Mouse (Mus musculus): ENCODE measurements around the gene Sycp1. TPM values are rescaled to one million over a fixed set of nuclear protein-coding genes. Genes with fewer than 3 reads are reported as not detected.

Gene Sycp1
- polyA plus RNA-seq, 1 experiment from 2014 or later = not detected

GRCm38 (mm10) chr3:102803937-102804336 is 132.0 kb downstream of the Sycp1 start:
- no peak overlapping the region for H3K4me3 ChIP-seq (ENCODE audit: low read depth, low read length)
- no peak overlapping the region for H3K4me2 ChIP-seq (ENCODE audit: low read depth, low read length)
- 0% methylated on average over 3 of the region's 3 CpGs for WGBS
- no peaks in the 10 kb centered on the region for H3K4me1 ChIP-seq (ENCODE audit: control insufficient read depth, insufficient read depth, low read length)
- no peaks in the 10 kb centered on the region for H3K36me3 ChIP-seq (ENCODE audit: control insufficient read depth, insufficient read depth, low read length)
- ATAC-seq (ENCODE audit: low read depth) (no peak), DNase-seq (ENCODE audit: low spot score) (peak; percentile 82)
- no peaks in the 10 kb centered on the region for H3K9me3 ChIP-seq (ENCODE audit: control insufficient read depth, low read length)
- no peak overlapping the region for H3K9ac ChIP-seq (ENCODE audit: low read depth, low read length)
- no peaks in the 10 kb centered on the region for H3K27me3 ChIP-seq (replicated peaks; ENCODE audit: control insufficient read depth, insufficient read depth, low read length)
- no peak overlapping the region for H3K27ac ChIP-seq (replicated peaks; ENCODE audit: low read depth, low read length)

- Histone ChIP-seq H3K27me3 (replicated peaks; ENCODE audit: control insufficient read depth, insufficient read depth, low read length) (no peaks in the 10 kb centered on the region), H3K9ac (ENCODE audit: low read depth, low read length) (no peak overlapping the region), H3K27ac (replicated peaks; ENCODE audit: low read depth, low read length) (no peak overlapping the region), H3K36me3 (ENCODE audit: control insufficient read depth, insufficient read depth, low read length) (no peaks in the 10 kb centered on the region), H3K4me2 (ENCODE audit: low read depth, low read length) (no peak overlapping the region), H3K4me1 (ENCODE audit: control insufficient read depth, insufficient read depth, low read length) (no peaks in the 10 kb centered on the region), H3K4me3 (ENCODE audit: low read depth, low read length) (no peak overlapping the region), H3K9me3 (ENCODE audit: control insufficient read depth, low read length) (no peaks in the 10 kb centered on the region)
- ATAC-seq (ENCODE audit: low read depth) (no peak), DNase-seq (ENCODE audit: low spot score) (no peak)
- 42% methylated on average over 4 of the region's 4 CpGs for whole genome bisulfite sequencing
Measured at GRCm38 (mm10) chr3:102787369-102787768, 148.5 kb downstream of the Sycp1 start.

GRCm38 (mm10) chr3:102782618-102783017 is 153.3 kb downstream of the Sycp1 start, which contains the start of gene Tshb:
TSS of gene Tshb (minus strand) at chr3:102782718.
- DNase-seq (ENCODE audit: low spot score) = no peak

GRCm38 (mm10) chr3:102773018-102773417 is 162.9 kb downstream of the Sycp1 start:
- Histone ChIP-seq H3K4me1 (ENCODE audit: control insufficient read depth, insufficient read depth, low read length) (no peaks in the 10 kb centered on the region), H3K36me3 (ENCODE audit: control insufficient read depth, insufficient read depth, low read length) (no peaks in the 10 kb centered on the region), H3K4me2 (ENCODE audit: low read depth, low read length) (no peak overlapping the region), H3K9me3 (ENCODE audit: control insufficient read depth, low read length) (no peaks in the 10 kb centered on the region), H3K4me3 (ENCODE audit: low read depth, low read length) (no peak overlapping the region), H3K27ac (replicated peaks; ENCODE audit: low read depth, low read length) (no peak overlapping the region), H3K27me3 (replicated peaks; ENCODE audit: control insufficient read depth, insufficient read depth, low read length) (no peaks in the 10 kb centered on the region), H3K9ac (ENCODE audit: low read depth, low read length) (no peak overlapping the region)
- DNase-seq (ENCODE audit: low spot score) (no peak), ATAC-seq (ENCODE audit: low read depth) (no peak)
- 86% methylated on average over 4 of the region's 4 CpGs for WGBS

More at GRCm38 (mm10) chr3:102782618-102783017, 153.3 kb downstream of the Sycp1 start, which contains the start of gene Tshb:
- H3K9ac ChIP-seq (ENCODE audit: low read depth, low read length) = no peak within 1 kb of the TSS
- 76% methylated on average over 2 of the region's 2 CpGs for WGBS
- ATAC-seq (ENCODE audit: low read depth) = no peak
- H3K27ac ChIP-seq (replicated peaks; ENCODE audit: low read depth, low read length) = no peak within 1 kb of the TSS
- no peaks in the 10 kb centered on the region for H3K36me3 ChIP-seq (ENCODE audit: control insufficient read depth, insufficient read depth, low read length)
- no peak within 1 kb of the TSS for H3K4me2 ChIP-seq (ENCODE audit: low read depth, low read length)
- H3K4me3 ChIP-seq (ENCODE audit: low read depth, low read length) = no peak within 1 kb of the TSS
- H3K9me3 ChIP-seq (ENCODE audit: control insufficient read depth, low read length) = no peaks in the 10 kb centered on the region
- no peaks in the 10 kb centered on the region for H3K4me1 ChIP-seq (ENCODE audit: control insufficient read depth, insufficient read depth, low read length)
- no peaks in the 10 kb centered on the region for H3K27me3 ChIP-seq (replicated peaks; ENCODE audit: control insufficient read depth, insufficient read depth, low read length)

Other genes starting within 250 kb of the Sycp1 start
- 8.4 and 10.1 TPM in 2 replicates for gene Tspan2, start 201.6 kb downstream of the Sycp1 start, polyA plus RNA-seq (2014; fragmentation: Nextera tagmentation; extraction: Ambion mirVana)
- 1.9 and 4.3 TPM in 2 replicates for gene Tshb, start 153.4 kb downstream of the Sycp1 start, polyA plus RNA-seq (2014; fragmentation: Nextera tagmentation; extraction: Ambion mirVana)
- gene Nr1h5, start 28.0 kb upstream of the Sycp1 start, polyA plus RNA-seq (2014; fragmentation: Nextera tagmentation; extraction: Ambion mirVana) = 0.06 TPM in 1 of 2 replicates, not detected in the other
- gene Sike1, start 59.6 kb upstream of the Sycp1 start, polyA plus RNA-seq (2014; fragmentation: Nextera tagmentation; extraction: Ambion mirVana) = 59.4 and 61.8 TPM in 2 replicates
- gene Csde1, start 84.3 kb upstream of the Sycp1 start, polyA plus RNA-seq (2014; fragmentation: Nextera tagmentation; extraction: Ambion mirVana) = 335 and 377 TPM in 2 replicates
- gene Nras, start 122.2 kb upstream of the Sycp1 start, polyA plus RNA-seq (2014; fragmentation: Nextera tagmentation; extraction: Ambion mirVana) = 94.2 and 103 TPM in 2 replicates
- 14.4 and 23.9 TPM in 2 replicates for gene Ampd1, start 137.9 kb upstream of the Sycp1 start, polyA plus RNA-seq (2014; fragmentation: Nextera tagmentation; extraction: Ambion mirVana)
- gene Dennd2c, start 166.5 kb upstream of the Sycp1 start, polyA plus RNA-seq (2014; fragmentation: Nextera tagmentation; extraction: Ambion mirVana) = 7.6 and 8.5 TPM in 2 replicates
- gene Bcas2, start 235.6 kb upstream of the Sycp1 start, polyA plus RNA-seq (2014; fragmentation: Nextera tagmentation; extraction: Ambion mirVana) = 143 and 163 TPM in 2 replicates

All from embryonic facial prominence, embryonic 14.5 days (tissue).